Mouse (Mus musculus): ENCODE measurements around the gene Ltbp1. TPM values are rescaled to one million over a fixed set of nuclear protein-coding genes. Genes with fewer than 3 reads are reported as not detected.

Ltbp1 gene
- 0.18 TPM for total RNA-seq (2023)

GRCm38 (mm10) chr17:75005281-75005684, at the start of gene Ltbp1:
Gene Ltbp1, plus strand, starts transcription at chr17:75005568.

GRCm38 (mm10) chr17:75435599-75435998, 430.2 kb downstream of the Ltbp1 start, which contains the start of gene Rasgrp3:
Gene Rasgrp3, plus strand, starts transcription at chr17:75435896.

